Mouse (Mus musculus) forebrain, embryonic 14.5 days (tissue): Measurements from ENCODE around the gene Rsu1. TPM values are rescaled to one million over a fixed set of nuclear protein-coding genes. Genes with fewer than 3 reads are reported as not detected.

Experiments used
- ATAC-seq: fragments of 200-750 bp; cut with Nextera tagmentation; 2 replicates; pipeline ENCODE4 v1.8.0; 2017; ENCODE audit warnings: mild to moderate bottlenecking, moderate library complexity
- DNase-seq: peaks from one replicate; pipeline ENCODE4 v3.0.0-alpha.2; 2015; ENCODE audit warnings: low spot score
- H3K27ac ChIP-seq: fragments of 300-500 bp; sonication (generic); 2 replicates; pipeline ENCODE4 v1.5.1; 2014; ENCODE audit warnings: low read depth, mild to moderate bottlenecking, control low read depth, low read length, moderate library complexity
- H3K27me3 ChIP-seq: fragments of 300-500 bp; sonication (generic); replicated peaks from 2 replicates; pipeline ENCODE4 v1.6.1; 2014; ENCODE audit warnings: low read length, control low read depth, mixed read lengths; ENCODE audit not compliant: control insufficient read depth, insufficient read depth
- H3K36me3 ChIP-seq: fragments of 300-500 bp; sonication (generic); 2 replicates; pipeline ENCODE4 v1.6.1; 2014; ENCODE audit warnings: low read length, control low read depth; ENCODE audit not compliant: control insufficient read depth, insufficient read depth
- H3K4me1 ChIP-seq: fragments of 300-500 bp; sonication (generic); 2 replicates; pipeline ENCODE4 v1.6.1; 2014; ENCODE audit warnings: antibody characterized with exemption, low read length, control low read depth; ENCODE audit not compliant: control insufficient read depth, insufficient read depth
- H3K4me2 ChIP-seq: fragments of 300-500 bp; sonication (generic); 2 replicates; pipeline ENCODE4 v1.6.1; 2014; ENCODE audit warnings: mild to moderate bottlenecking, control low read depth, low read length
- H3K4me3 ChIP-seq: fragments of 300-500 bp; sonication (generic); 2 replicates; pipeline ENCODE4 v1.5.1; 2014; ENCODE audit warnings: low read depth, low read length, control low read depth
- H3K9ac ChIP-seq: fragments of 300-500 bp; sonication (generic); 2 replicates; pipeline ENCODE4 v1.6.1; 2014; ENCODE audit warnings: mild to moderate bottlenecking, low read length, control low read depth, moderate library complexity
- H3K9me3 ChIP-seq: fragments of 300-500 bp; sonication (generic); replicated peaks from 2 replicates; pipeline ENCODE4 v1.6.1; 2016; ENCODE audit warnings: low read length, control low read depth, mixed read lengths; ENCODE audit not compliant: control insufficient read depth
- WGBS: fragments of 180-500 bp; shearing (Covaris S2); extraction: QIAGEN DNeasy Blood & Tissue Kit; methylation state at CpG from one replicate; pipeline ENCODE4 v1.1.7; 2014; 5-methylcytosine and 5-hydroxymethylcytosine counted together
- polyA plus RNA-seq: library from polyadenylated mRNA; unstranded; fragments of >200 nt; fragmentation: Nextera tagmentation; extraction: Ambion mirVana; gene quantifications from 2 replicates; pipeline ENCODE4 v1.2.1, GENCODE M21; 2014

The Rsu1 gene
- polyA plus RNA-seq, 1 experiment from 2014 or later = 57.2 TPM

GRCm38 (mm10) chr2:13088266-13088665 is 182.9 kb downstream of the Rsu1 start:
- Histone ChIP-seq H3K27ac (no peak overlapping the region), H3K4me3 (no peak overlapping the region), H3K36me3 (no peaks in the 10 kb centered on the region), H3K9ac (no peak overlapping the region), H3K4me1 (no peaks in the 10 kb centered on the region), H3K27me3 (no peaks in the 10 kb centered on the region), H3K4me2 (no peak overlapping the region), H3K9me3 (no peaks in the 10 kb centered on the region)
- peak; percentile 22 for DNase-seq
- 59% methylated on average over 4 of the region's 4 CpGs for WGBS
- ATAC-seq = no peak

DNA sequence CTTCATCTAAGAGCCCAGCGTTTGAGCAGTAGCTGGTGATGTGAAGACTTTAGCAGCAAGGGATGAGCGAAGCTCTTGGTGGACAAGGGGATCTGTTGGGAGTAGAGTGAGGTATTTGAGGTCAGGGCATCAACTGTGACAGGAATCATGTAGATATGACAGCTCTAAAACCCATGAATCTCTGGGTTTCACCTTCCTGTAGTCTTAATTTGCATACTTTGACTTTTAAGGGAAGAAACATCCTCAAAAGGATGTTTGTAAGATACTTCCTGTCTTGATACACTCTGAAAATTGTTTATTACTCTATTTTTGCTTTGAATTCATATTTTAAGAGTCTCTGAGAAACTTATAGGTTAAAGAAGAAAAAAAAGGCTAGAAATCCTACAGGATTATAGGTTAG is 183.4 kb downstream of the Rsu1 start:
- ATAC-seq (no peak), DNase-seq (no peak)
- Histone ChIP-seq H3K4me3 (no peak overlapping the region), H3K4me2 (no peak overlapping the region), H3K27ac (no peak overlapping the region), H3K4me1 (no peaks in the 10 kb centered on the region), H3K27me3 (no peaks in the 10 kb centered on the region), H3K36me3 (no peaks in the 10 kb centered on the region), H3K9me3 (no peaks in the 10 kb centered on the region), H3K9ac (no peak overlapping the region)
- 91% methylated on average over 2 of the region's 2 CpGs for WGBS

DNA sequence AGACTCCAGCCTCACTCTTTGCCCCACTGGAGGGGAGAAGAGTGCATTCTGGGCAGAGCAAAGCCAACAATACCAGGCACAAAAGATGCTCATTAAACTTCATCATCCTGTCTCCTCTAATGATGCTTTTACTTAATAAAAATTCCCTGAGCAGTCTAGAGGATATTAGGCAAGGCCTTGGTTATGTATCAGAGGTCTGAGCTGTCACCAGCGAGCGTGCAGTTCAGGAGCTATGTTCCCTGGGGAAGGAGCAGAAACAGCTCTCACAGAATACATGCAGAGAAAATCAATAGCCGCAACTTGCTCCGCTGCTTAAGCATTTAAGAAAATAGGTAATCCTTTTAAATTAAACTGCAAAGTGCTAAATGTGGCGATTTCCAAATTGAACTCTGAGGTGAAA is 187.0 kb downstream of the Rsu1 start:
- ATAC-seq = no peak
- WGBS = 15% methylated on average over 5 of the region's 5 CpGs

GRCm38 (mm10) chr2:13080476-13080875 is 190.7 kb downstream of the Rsu1 start:
- WGBS = 62% methylated on average over 2 of the region's 2 CpGs
- no peak overlapping the region for H3K4me2 ChIP-seq
- no peak overlapping the region for H3K4me3 ChIP-seq
- H3K27me3 ChIP-seq = no peaks in the 10 kb centered on the region
- no peak overlapping the region for H3K9ac ChIP-seq
- no peaks in the 10 kb centered on the region for H3K4me1 ChIP-seq
- H3K36me3 ChIP-seq = no peaks in the 10 kb centered on the region
- H3K9me3 ChIP-seq = no peaks in the 10 kb centered on the region
- H3K27ac ChIP-seq = no peak overlapping the region
- no peak for DNase-seq
- no peak for ATAC-seq

More for the DNA sequence above, 187.0 kb downstream of the Rsu1 start:
- H3K36me3 ChIP-seq = no peaks in the 10 kb centered on the region
- H3K4me2 ChIP-seq = no peak overlapping the region
- H3K9me3 ChIP-seq = no peaks in the 10 kb centered on the region
- no peaks in the 10 kb centered on the region for H3K27me3 ChIP-seq
- DNase-seq = peak; percentile 11
- no peak overlapping the region for H3K27ac ChIP-seq
- no peak overlapping the region for H3K4me3 ChIP-seq
- no peaks in the 10 kb centered on the region for H3K4me1 ChIP-seq
- H3K9ac ChIP-seq = no peak overlapping the region

- ATAC-seq = 0 out of 2 replicates have a peak, but pooled peaks have one; percentile 32
- DNase-seq = no peak
- Histone ChIP-seq H3K9me3 (no peaks in the 10 kb centered on the region), H3K36me3 (no peaks in the 10 kb centered on the region), H3K9ac (no peak overlapping the region), H3K4me3 (no peak overlapping the region), H3K4me2 (no peak overlapping the region), H3K27ac (no peak overlapping the region), H3K4me1 (no peaks in the 10 kb centered on the region), H3K27me3 (no peaks in the 10 kb centered on the region)
Measured at GRCm38 (mm10) chr2:13072243-13072642, 199.0 kb downstream of the Rsu1 start.

GRCm38 (mm10) chr2:13060426-13061170 is 210.6 kb downstream of the Rsu1 start:
- no peaks in the 10 kb centered on the region for H3K27me3 ChIP-seq
- H3K27ac ChIP-seq = no peak overlapping the region
- H3K36me3 ChIP-seq = no peaks in the 10 kb centered on the region
- no peak overlapping the region for H3K4me3 ChIP-seq
- H3K4me1 ChIP-seq = no peaks in the 10 kb centered on the region
- H3K9ac ChIP-seq = no peak overlapping the region
- H3K9me3 ChIP-seq = no peaks in the 10 kb centered on the region
- 95% methylated on average over 5 of the region's 5 CpGs for WGBS
- no peak overlapping the region for H3K4me2 ChIP-seq
- DNase-seq (no peak), ATAC-seq (no peak)

- DNase-seq (no peak), ATAC-seq (no peak)
- Histone ChIP-seq H3K27me3 (no peaks in the 10 kb centered on the region), H3K4me3 (no peak overlapping the region), H3K4me1 (no peaks in the 10 kb centered on the region), H3K36me3 (no peaks in the 10 kb centered on the region), H3K9me3 (no peaks in the 10 kb centered on the region), H3K4me2 (no peak overlapping the region), H3K27ac (no peak overlapping the region), H3K9ac (no peak overlapping the region)
- WGBS = 92% methylated on average over 6 of the region's 6 CpGs
Measured at GRCm38 (mm10) chr2:13048649-13049048, 222.6 kb downstream of the Rsu1 start.

DNA sequence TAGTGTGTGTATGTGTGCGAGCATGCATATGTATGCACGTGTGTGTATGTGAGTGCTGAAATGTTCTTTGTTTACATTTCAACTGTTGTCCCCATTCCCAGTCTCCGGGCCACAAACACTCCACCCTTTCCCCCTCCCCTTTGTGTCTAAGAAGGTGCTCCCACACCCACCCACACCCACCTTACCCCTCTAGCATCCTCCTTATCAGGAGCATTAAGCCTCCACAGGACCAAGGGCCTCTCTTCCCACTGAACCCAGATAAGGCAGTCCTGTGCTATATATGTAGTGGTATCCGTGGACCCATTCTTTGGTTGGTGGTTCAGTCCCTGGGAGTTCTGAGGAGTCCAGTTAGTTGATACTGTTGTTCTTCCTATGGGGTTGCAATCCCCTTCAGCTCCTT is 226.7 kb downstream of the Rsu1 start:
- Histone ChIP-seq H3K4me3 (no peak overlapping the region), H3K4me2 (no peak overlapping the region), H3K9ac (no peak overlapping the region), H3K27me3 (no peaks in the 10 kb centered on the region), H3K36me3 (no peaks in the 10 kb centered on the region), H3K9me3 (no peaks in the 10 kb centered on the region), H3K4me1 (no peaks in the 10 kb centered on the region), H3K27ac (no peak overlapping the region)
- WGBS = 91% methylated on average over 4 of the region's 4 CpGs
- no peak for ATAC-seq
- DNase-seq = no peak

DNA sequence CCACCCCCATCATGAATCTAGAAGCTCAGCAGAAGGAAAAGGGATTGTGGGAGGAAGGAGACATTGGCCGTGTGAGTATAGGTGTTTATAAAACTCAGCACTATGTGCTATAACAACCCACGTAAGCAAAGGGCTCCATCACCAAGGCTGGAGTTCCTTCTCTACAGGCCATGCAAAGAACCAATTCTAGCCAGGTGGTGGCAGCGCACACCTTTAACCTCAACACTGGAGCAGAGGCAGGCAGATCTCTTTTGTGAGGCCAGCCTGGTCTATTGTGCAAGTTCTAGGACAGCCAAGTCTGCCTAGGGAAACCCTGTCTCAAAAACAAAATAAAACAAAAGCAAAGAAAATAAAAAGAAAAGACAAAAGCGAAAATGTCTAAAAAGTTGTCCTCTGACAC is 231.4 kb downstream of the Rsu1 start:
- no peaks in the 10 kb centered on the region for H3K9me3 ChIP-seq
- H3K4me1 ChIP-seq = no peaks in the 10 kb centered on the region
- H3K9ac ChIP-seq = no peak overlapping the region
- H3K4me3 ChIP-seq = no peak overlapping the region
- H3K27me3 ChIP-seq = no peaks in the 10 kb centered on the region
- no peak for DNase-seq
- H3K36me3 ChIP-seq = no peaks in the 10 kb centered on the region
- no peak overlapping the region for H3K4me2 ChIP-seq
- H3K27ac ChIP-seq = no peak overlapping the region
- WGBS = 92% methylated on average over 4 of the region's 4 CpGs
- ATAC-seq = no peak
